Mouse (Mus musculus) inflammation-experienced regulatory T-cells, adult 6 months (primary cell): ENCODE results near the gene Nfya. TPM values are rescaled to one million over a fixed set of nuclear protein-coding genes. Genes with fewer than 3 reads are reported as not detected.

Experiments used
- ATAC-seq: one replicate; pipeline ENCODE4 v1.8.0; 2017
- polyA plus RNA-seq, 3 experiments: library from polyadenylated mRNA; unstranded; fragments of 100-300 nt; shearing (Covaris generic); gene quantifications; one replicate each; pipeline ENCODE4 v1.2.1; 2017

Gene Nfya
- polyA plus RNA-seq, 3 experiments from 2014 or later, result 9.9 to 12.1 (median 11.2) TPM

- no peak for ATAC-seq
Measured at GRCm38 (mm10) chr17:48430394-48430793, 20.7 kb upstream of the Nfya start.

GRCm38 (mm10) chr17:48427852-48428530 is 18.3 kb upstream of the Nfya start:
- peak; percentile 70 for ATAC-seq

GRCm38 (mm10) chr17:48426991-48427750 is 17.5 kb upstream of the Nfya start:
- peak; percentile 19 for ATAC-seq

- peak; percentile 53 for ATAC-seq
Measured at GRCm38 (mm10) chr17:48425823-48426612, 16.3 kb upstream of the Nfya start.

- ATAC-seq, result no peak
Measured at GRCm38 (mm10) chr17:48424237-48424636, 14.5 kb upstream of the Nfya start.

GRCm38 (mm10) chr17:48419571-48419970 is 9.9 kb upstream of the Nfya start:
- no peak for ATAC-seq

GRCm38 (mm10) chr17:48418781-48419180 is 9.1 kb upstream of the Nfya start:
- ATAC-seq, result no peak

GRCm38 (mm10) chr17:48418174-48418573 is 8.5 kb upstream of the Nfya start:
- no peak for ATAC-seq

- ATAC-seq, result no peak
Measured at GRCm38 (mm10) chr17:48417521-48417920, 7.8 kb upstream of the Nfya start.

- ATAC-seq, result peak; percentile 90
Measured at GRCm38 (mm10) chr17:48416425-48417195, 6.9 kb upstream of the Nfya start.

GRCm38 (mm10) chr17:48416011-48416410 is 6.3 kb upstream of the Nfya start:
- ATAC-seq, result no peak

GRCm38 (mm10) chr17:48411241-48411640 is 1.5 kb upstream of the Nfya start:
- no peak for ATAC-seq

- peak; percentile 12 for ATAC-seq
Measured at GRCm38 (mm10) chr17:48410299-48410785, 636 bp upstream of the Nfya start.

GRCm38 (mm10) chr17:48408526-48409291 is 997 bp downstream of the Nfya start:
- ATAC-seq, result peak; percentile 47

GRCm38 (mm10) chr17:48407910-48408525 is 1.7 kb downstream of the Nfya start:
- no peak for ATAC-seq

GRCm38 (mm10) chr17:48407154-48407553 is 2.6 kb downstream of the Nfya start:
- ATAC-seq, result no peak

GRCm38 (mm10) chr17:48404706-48405105 is 5.0 kb downstream of the Nfya start:
- ATAC-seq, result no peak

- ATAC-seq, result peak; percentile 34
Measured at GRCm38 (mm10) chr17:48403848-48404247, 5.9 kb downstream of the Nfya start.

- no peak for ATAC-seq
Measured at GRCm38 (mm10) chr17:48402751-48403150, 7.0 kb downstream of the Nfya start.

- no peak for ATAC-seq
Measured at GRCm38 (mm10) chr17:48401710-48402109, 8.0 kb downstream of the Nfya start.

- ATAC-seq, result no peak
Measured at GRCm38 (mm10) chr17:48392616-48393015, 17.1 kb downstream of the Nfya start.
